Mouse (Mus musculus) CD4-positive, CD25-positive, alpha-beta regulatory T cell, adult 2 months (primary cell): Measurements from ENCODE around the gene Gstt4.

Experiments
- DNase-seq: peaks from one replicate; pipeline ENCODE4 v3.0.0-alpha.2; 2012; ENCODE audit warnings: low read depth, low spot score

Gene Gstt4

GRCm38 (mm10) chr10:75835761-75836531 lies 13.6 kb upstream of the Gstt4 start:
- DNase-seq = peak; percentile 77

- peak; percentile 85 for DNase-seq
Measured at GRCm38 (mm10) chr10:75835307-75835706, 13.0 kb upstream of the Gstt4 start.

- DNase-seq = no peak
Measured at GRCm38 (mm10) chr10:75834721-75835120, 12.4 kb upstream of the Gstt4 start.

- DNase-seq = peak; percentile 77
Measured at GRCm38 (mm10) chr10:75834250-75834649, 11.9 kb upstream of the Gstt4 start.

GRCm38 (mm10) chr10:75833456-75834080 lies 11.2 kb upstream of the Gstt4 start:
- peak; percentile 33 for DNase-seq

GRCm38 (mm10) chr10:75832272-75832895 lies 10.0 kb upstream of the Gstt4 start:
- peak; percentile 89 for DNase-seq

GRCm38 (mm10) chr10:75830275-75830670 lies 7.9 kb upstream of the Gstt4 start:
- no peak for DNase-seq

- DNase-seq = no peak
Measured at GRCm38 (mm10) chr10:75829529-75830274, 7.4 kb upstream of the Gstt4 start.

- DNase-seq = no peak
Measured at GRCm38 (mm10) chr10:75828500-75828931, 6.2 kb upstream of the Gstt4 start.

- no peak for DNase-seq
Measured at GRCm38 (mm10) chr10:75827668-75828360, 5.5 kb upstream of the Gstt4 start.

GRCm38 (mm10) chr10:75824530-75824929 lies 2.2 kb upstream of the Gstt4 start:
- no peak for DNase-seq

GRCm38 (mm10) chr10:75823782-75824181 lies 1.4 kb upstream of the Gstt4 start:
- DNase-seq = no peak

- no peak for DNase-seq
Measured at GRCm38 (mm10) chr10:75819882-75820281, 2.5 kb downstream of the Gstt4 start.

- no peak for DNase-seq
Measured at GRCm38 (mm10) chr10:75818641-75819040, 3.7 kb downstream of the Gstt4 start.

- no peak for DNase-seq
Measured at GRCm38 (mm10) chr10:75804217-75804616, 18.1 kb downstream of the Gstt4 start.

GRCm38 (mm10) chr10:75798176-75798696 lies 24.1 kb downstream of the Gstt4 start, which contains the start of gene Gstt1:
Gene Gstt1 (minus strand): TSS chr10:75798584.
- DNase-seq = peak; percentile 30

- DNase-seq = peak; percentile 50
Measured at GRCm38 (mm10) chr10:75797619-75798175, 24.6 kb downstream of the Gstt4 start.

GRCm38 (mm10) chr10:75796731-75797516 lies 25.4 kb downstream of the Gstt4 start:
- DNase-seq = no peak

- DNase-seq = no peak
Measured at GRCm38 (mm10) chr10:75794880-75795279, 27.5 kb downstream of the Gstt4 start.

GRCm38 (mm10) chr10:75790773-75791172 lies 31.6 kb downstream of the Gstt4 start:
- DNase-seq = peak; percentile 52
